Mouse (Mus musculus): ENCODE results near the gene Trim25.

GRCm38 (mm10) chr11:89003726-89004125 lies 4.5 kb downstream of the Trim25 start:
- no peak for TF ChIP-seq CTCF (IDR thresholded peaks at IDR 0.05; ENCODE audit: borderline replicate concordance, control insufficient read depth, extremely low read depth, insufficient read depth, low read length, poor library complexity)
- no peak for TF ChIP-seq POLR2A (IDR thresholded peaks at IDR 0.05; ENCODE audit: control insufficient read depth, extremely low read depth, insufficient read depth, low read length, poor library complexity)
